Mouse (Mus musculus) intestine, embryonic 16.5 days (tissue): ENCODE data around the gene Aven. TPM values are rescaled to one million over a fixed set of nuclear protein-coding genes. Genes with fewer than 3 reads are reported as not detected.

Experiments
- ATAC-seq: fragments of 200-750 bp; cut with Nextera tagmentation; 2 replicates; pipeline ENCODE4 v1.8.0; 2017; ENCODE audit warnings: moderate TSS enrichment, moderate library complexity
- H3K27ac ChIP-seq: fragments of 300-500 bp; sonication (generic); 2 replicates; pipeline ENCODE4 v1.5.1; 2014; ENCODE audit warnings: mild to moderate bottlenecking, low read length
- H3K27me3 ChIP-seq: fragments of 300-500 bp; sonication (generic); replicated peaks from 2 replicates; pipeline ENCODE4 v1.6.1; 2014; ENCODE audit warnings: low read length, control low read depth, mixed read lengths; ENCODE audit not compliant: control insufficient read depth, insufficient read depth
- H3K36me3 ChIP-seq: fragments of 300-500 bp; sonication (generic); 2 replicates; pipeline ENCODE4 v1.6.1; 2014; ENCODE audit warnings: low read length, control low read depth; ENCODE audit not compliant: control insufficient read depth, insufficient read depth
- H3K4me1 ChIP-seq: fragments of 300-500 bp; sonication (generic); 2 replicates; pipeline ENCODE4 v1.6.1; 2014; ENCODE audit warnings: low read length, control low read depth, mixed read lengths; ENCODE audit not compliant: control insufficient read depth, insufficient read depth
- H3K4me2 ChIP-seq: fragments of 300-500 bp; sonication (generic); 2 replicates; pipeline ENCODE4 v1.6.1; 2014; ENCODE audit warnings: low read depth, low read length, control low read depth
- H3K4me3 ChIP-seq: fragments of 300-500 bp; sonication (generic); 2 replicates; pipeline ENCODE4 v1.5.1; 2014; ENCODE audit warnings: mild to moderate bottlenecking, low read length
- H3K9ac ChIP-seq: fragments of 300-500 bp; sonication (generic); 2 replicates; pipeline ENCODE4 v1.6.1; 2014; ENCODE audit warnings: low read depth, low read length
- H3K9me3 ChIP-seq: fragments of 300-500 bp; sonication (generic); 2 replicates; pipeline ENCODE4 v1.6.1; 2016; ENCODE audit warnings: low read length, control low read depth; ENCODE audit not compliant: control insufficient read depth
- WGBS: fragments of 180-500 bp; shearing (Covaris S2); extraction: QIAGEN DNeasy Blood & Tissue Kit; methylation state at CpG from one replicate; pipeline ENCODE4 v1.1.7; 2014; 5-methylcytosine and 5-hydroxymethylcytosine counted together
- polyA plus RNA-seq: library from polyadenylated mRNA; unstranded; fragments of >200 nt; fragmentation: Nextera tagmentation; extraction: Ambion mirVana; gene quantifications from 2 replicates; pipeline ENCODE4 v1.2.1, GENCODE M21; 2015

Aven gene
- polyA plus RNA-seq, 1 experiment from 2014 or later = 1.7 TPM

DNA sequence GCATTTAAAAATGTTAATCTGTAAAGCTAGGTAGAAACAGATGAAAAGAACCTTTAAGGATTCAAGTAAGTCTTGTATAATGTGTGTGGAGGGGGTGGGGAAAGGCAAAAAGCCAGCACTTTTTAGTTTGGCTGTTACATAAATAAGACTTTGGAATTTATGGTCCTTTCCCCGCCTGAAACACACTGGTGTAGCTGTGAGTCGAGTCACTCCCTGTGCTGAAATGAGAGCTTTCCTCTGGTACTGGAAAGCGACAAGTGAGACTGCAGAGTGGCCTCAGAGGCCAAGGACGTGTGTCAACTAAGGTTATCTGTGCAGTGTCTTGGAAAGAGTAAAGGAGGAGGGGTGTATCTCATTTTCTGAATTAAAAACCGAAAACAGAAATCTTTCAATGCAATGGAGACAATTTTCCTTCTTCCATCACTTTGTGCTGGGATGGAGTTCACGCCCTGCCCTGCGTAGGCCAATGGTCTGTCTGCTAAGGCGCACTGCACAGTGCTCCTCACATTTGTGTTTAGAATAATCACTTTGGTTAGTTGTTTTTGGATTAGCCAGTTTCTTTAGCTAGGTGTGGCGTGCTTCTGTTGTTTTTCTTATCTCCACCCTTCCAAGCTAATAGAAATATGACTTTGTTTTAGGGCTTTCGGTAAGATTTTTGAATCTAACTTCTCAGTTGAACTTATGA lies 40.2 kb downstream of the Aven start:
- Histone ChIP-seq H3K27ac (no peak overlapping the region), H3K4me3 (no peak overlapping the region), H3K27me3 (no peaks in the 10 kb centered on the region), H3K36me3 (no peaks in the 10 kb centered on the region), H3K9ac (no peak overlapping the region), H3K9me3 (no peaks in the 10 kb centered on the region), H3K4me2 (no peak overlapping the region), H3K4me1 (peaks cover 9% of the 10 kb centered on the region)
- 53% methylated on average over 10 of the region's 10 CpGs for WGBS
- no peak for ATAC-seq

- Histone ChIP-seq H3K4me3 (no peak overlapping the region), H3K36me3 (no peaks in the 10 kb centered on the region), H3K4me1 (peaks cover 9% of the 10 kb centered on the region), H3K4me2 (no peak overlapping the region), H3K9me3 (no peaks in the 10 kb centered on the region), H3K27me3 (no peaks in the 10 kb centered on the region), H3K27ac (no peak overlapping the region), H3K9ac (no peak overlapping the region)
- WGBS = 62% methylated on average over 14 of the region's 14 CpGs
- no peak for ATAC-seq
These were observed 42.0 kb downstream of the Aven start for GRCm38 (mm10) chr2:112534677-112535222.

DNA sequence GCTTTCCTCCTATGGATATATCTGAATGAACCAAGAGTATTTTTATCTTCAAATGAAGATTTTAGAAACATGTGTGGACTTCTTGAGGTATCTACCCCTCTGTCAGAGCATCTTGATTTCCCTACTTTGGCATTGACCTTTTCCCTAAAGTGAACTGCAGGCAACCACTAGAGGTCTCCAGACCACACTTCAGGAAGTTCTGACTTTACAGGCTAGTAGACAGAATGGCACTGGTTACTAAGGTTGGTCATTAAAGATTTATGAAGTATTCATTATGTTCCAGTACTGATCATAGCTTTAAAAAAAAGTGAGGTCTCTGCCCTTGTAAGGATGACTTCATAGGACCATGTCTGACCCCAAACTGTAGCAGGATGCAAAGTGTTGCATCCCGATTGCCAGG lies 46.0 kb downstream of the Aven start:
- Histone ChIP-seq H3K9me3 (no peaks in the 10 kb centered on the region), H3K4me2 (no peak overlapping the region), H3K27ac (no peak overlapping the region), H3K4me3 (no peak overlapping the region), H3K27me3 (no peaks in the 10 kb centered on the region), H3K4me1 (peaks cover 5% of the 10 kb centered on the region; the same call in 1 of the 2 replicates), H3K36me3 (no peaks in the 10 kb centered on the region), H3K9ac (no peak overlapping the region)
- ATAC-seq = no peak
- 97% methylated on average over 1 of the region's 1 CpGs for WGBS

DNA sequence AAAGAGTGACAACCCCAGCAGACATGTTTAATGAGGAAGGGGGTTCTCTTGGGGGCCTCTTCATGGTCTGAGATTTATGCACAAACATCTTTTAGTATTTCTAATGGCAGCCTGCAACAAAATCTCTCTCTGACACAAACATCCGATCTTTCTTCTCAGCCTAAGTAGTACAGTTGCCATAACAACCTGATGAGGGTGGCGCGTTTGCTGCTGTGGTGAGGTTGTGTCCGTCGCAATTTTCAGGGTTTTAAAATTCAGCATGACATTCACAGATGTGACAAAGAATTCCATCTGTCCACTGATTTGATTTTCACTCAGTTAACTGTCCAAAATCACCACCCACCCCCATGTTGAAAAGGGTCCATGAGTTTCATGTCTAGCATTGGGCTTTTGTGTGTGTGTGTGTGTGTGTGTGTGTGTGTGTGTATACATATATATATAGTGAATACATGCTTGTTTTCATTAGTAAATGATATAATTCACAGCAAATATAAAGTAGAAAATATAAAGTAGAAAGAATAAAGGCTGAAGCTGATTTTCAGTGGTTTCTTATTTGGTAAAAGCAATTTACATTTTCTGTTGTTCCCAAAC lies 49.0 kb downstream of the Aven start:
- Histone ChIP-seq H3K9ac (no peak overlapping the region), H3K4me3 (no peak overlapping the region), H3K36me3 (no peaks in the 10 kb centered on the region), H3K9me3 (no peaks in the 10 kb centered on the region), H3K4me1 (peaks cover under 1% of the 10 kb centered on the region; the same call in 1 of the 2 replicates), H3K27ac (no peak overlapping the region), H3K27me3 (no peaks in the 10 kb centered on the region), H3K4me2 (no peak overlapping the region)
- ATAC-seq = no peak
- 85% methylated on average over 5 of the region's 5 CpGs for WGBS

- H3K4me2 ChIP-seq = no peak overlapping the region
- no peaks in the 10 kb centered on the region for H3K27me3 ChIP-seq
- no peak overlapping the region for H3K4me3 ChIP-seq
- no peaks in the 10 kb centered on the region for H3K36me3 ChIP-seq
- no peak for ATAC-seq
- H3K9ac ChIP-seq = no peak overlapping the region
- H3K9me3 ChIP-seq = no peaks in the 10 kb centered on the region
- WGBS = 89% methylated on average over 10 of the region's 10 CpGs
- H3K4me1 ChIP-seq = no peaks in the 10 kb centered on the region
- H3K27ac ChIP-seq = no peak overlapping the region
These were observed 63.8 kb downstream of the Aven start for GRCm38 (mm10) chr2:112556527-112556926.

GRCm38 (mm10) chr2:112557453-112557852 lies 64.7 kb downstream of the Aven start:
- no peaks in the 10 kb centered on the region for H3K4me1 ChIP-seq
- H3K9ac ChIP-seq = no peak overlapping the region
- no peaks in the 10 kb centered on the region for H3K36me3 ChIP-seq
- H3K4me3 ChIP-seq = no peak overlapping the region
- H3K27me3 ChIP-seq = no peaks in the 10 kb centered on the region
- no peak overlapping the region for H3K27ac ChIP-seq
- ATAC-seq = no peak
- no peaks in the 10 kb centered on the region for H3K9me3 ChIP-seq
- no peak overlapping the region for H3K4me2 ChIP-seq

- Histone ChIP-seq H3K27me3 (no peaks in the 10 kb centered on the region), H3K27ac (no peak overlapping the region), H3K4me2 (no peak overlapping the region), H3K36me3 (no peaks in the 10 kb centered on the region), H3K9ac (no peak overlapping the region), H3K9me3 (no peaks in the 10 kb centered on the region), H3K4me1 (no peaks in the 10 kb centered on the region), H3K4me3 (no peak overlapping the region)
- 90% methylated on average over 7 of the region's 7 CpGs for WGBS
- ATAC-seq = no peak
These were observed 68.8 kb downstream of the Aven start for GRCm38 (mm10) chr2:112561549-112561948.

DNA sequence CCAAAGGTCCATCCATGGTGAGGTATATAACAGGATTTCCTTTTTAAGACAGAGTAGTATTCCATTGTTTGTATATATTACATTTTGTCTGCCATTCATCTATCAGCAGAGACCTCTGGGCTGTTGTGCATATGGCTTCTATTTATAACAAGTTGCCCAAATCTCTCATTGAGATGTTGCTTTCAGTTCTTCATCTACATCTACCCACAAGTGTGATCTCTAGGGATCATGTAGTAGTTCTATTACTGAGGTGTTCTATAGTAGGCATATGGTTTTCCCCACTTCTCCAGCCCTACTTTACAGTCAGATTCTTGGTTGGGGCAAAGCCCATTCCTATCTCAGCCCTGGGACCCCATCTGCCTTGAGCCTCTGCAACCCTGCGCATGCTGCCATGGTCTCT lies 72.3 kb downstream of the Aven start:
- H3K27me3 ChIP-seq = no peaks in the 10 kb centered on the region
- no peaks in the 10 kb centered on the region for H3K9me3 ChIP-seq
- H3K36me3 ChIP-seq = no peaks in the 10 kb centered on the region
- H3K9ac ChIP-seq = no peak overlapping the region
- H3K4me3 ChIP-seq = no peak overlapping the region
- ATAC-seq = no peak
- H3K4me2 ChIP-seq = no peak overlapping the region
- no peaks in the 10 kb centered on the region for H3K4me1 ChIP-seq
- no peak overlapping the region for H3K27ac ChIP-seq
- 100% methylated on average over 1 of the region's 1 CpGs for WGBS

DNA sequence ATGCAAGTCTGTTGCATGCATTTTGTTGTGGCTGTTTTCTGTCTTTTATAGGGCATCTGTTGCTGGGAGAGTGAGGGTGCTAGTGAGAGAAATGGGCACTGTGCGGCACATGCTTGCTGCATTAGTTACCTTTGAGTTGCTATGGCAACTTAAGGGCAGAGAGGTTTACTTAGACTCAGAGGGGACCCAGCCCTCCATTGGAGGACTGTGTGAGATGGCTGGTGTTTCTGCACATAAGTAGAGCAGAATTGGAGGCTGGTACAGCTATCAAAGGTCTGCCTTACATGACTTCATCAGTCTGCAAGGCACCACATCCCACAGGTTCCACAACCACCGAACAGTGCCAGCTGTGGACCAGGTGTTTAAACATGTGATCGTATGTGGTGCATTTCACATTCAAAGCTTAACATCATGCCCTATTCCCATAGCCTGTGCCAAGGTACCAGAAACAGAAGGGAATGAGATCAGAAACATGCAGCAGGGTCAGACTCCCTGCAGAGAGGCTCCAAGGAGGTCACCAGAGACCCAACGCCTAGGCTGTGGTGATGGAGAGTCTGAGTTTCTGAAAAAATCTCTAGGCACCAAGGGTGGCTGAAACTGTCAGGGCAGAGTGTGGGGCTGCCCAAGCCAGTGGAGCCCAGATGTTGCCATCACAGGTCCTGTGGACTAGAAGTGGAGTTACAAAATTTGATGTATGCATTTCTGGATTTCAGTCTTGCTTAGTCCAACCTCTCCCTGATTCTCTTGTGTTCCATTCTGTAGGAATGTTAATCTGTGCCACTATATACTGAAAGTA lies 73.7 kb downstream of the Aven start:
- Histone ChIP-seq H3K4me3 (no peak overlapping the region), H3K27me3 (no peaks in the 10 kb centered on the region), H3K9me3 (no peaks in the 10 kb centered on the region), H3K9ac (no peak overlapping the region), H3K4me2 (no peak overlapping the region), H3K4me1 (no peaks in the 10 kb centered on the region), H3K36me3 (no peaks in the 10 kb centered on the region), H3K27ac (no peak overlapping the region)
- no peak for ATAC-seq
- 72% methylated on average over 4 of the region's 4 CpGs for WGBS
